11 mouse cellular contexts compared by ENCODE assay signal in the genomic region with DNA sequence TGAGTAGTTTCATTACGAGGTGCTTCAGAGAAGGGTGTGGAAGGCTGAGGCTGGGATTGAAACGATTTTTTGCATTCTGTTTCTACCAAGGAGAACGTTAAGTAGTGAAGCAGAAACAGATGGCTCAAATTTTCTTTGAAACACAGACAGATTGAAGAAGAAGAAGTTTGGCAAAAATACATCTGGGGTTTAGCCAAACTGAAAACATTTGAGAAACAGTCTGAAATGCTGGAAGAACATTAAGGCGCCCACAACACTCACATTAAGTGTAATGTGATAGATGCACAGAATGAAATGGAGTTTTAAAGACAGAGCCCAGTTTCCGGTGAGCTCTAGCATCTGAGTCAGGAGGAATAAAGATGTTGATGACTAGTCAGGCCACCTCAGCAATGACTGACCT.
DNase-seq lines count a peak whose midpoint lies in the region.
"Had no signal": no experiment of that assay in that cellular context is flagged by ENCODE, and none has a peak within 500 bp of the region (broad histone marks: within the 10 kb centered on the region; RNA-seq: fewer than 3 reads in every experiment).

No protein-coding gene starts in this region.

- DNase-seq in frontal cortex, postnatal 36 days (ENCODE audit: low spot score in 2 of 2): peak; percentile 9 to 49
- DNase-seq in frontal cortex, postnatal 10 days (ENCODE audit: low spot score in 2 of 2): no peak
- peak; percentile 24 for DNase-seq in right cerebral cortex, adult 18-20 months
- no peak for DNase-seq in right cerebral cortex, postnatal 14 days
- DNase-seq in layer of hippocampus, adult 9-10 months (ENCODE audit: low spot score): peak; percentile 48
- no peak for DNase-seq in MN1 (ENCODE audit: low spot score)
- DNase-seq in cerebellum, postnatal 14 days: no peak
- DNase-seq in yolk sac, embryonic 10.5 days (ENCODE audit: low spot score): no peak
- DNase-seq: adrenal gland, postnatal 36 days; cerebellum, adult 11 months; gastrocnemius, postnatal 36 days had no signal

Comparison
In these comparisons a context has a peak if more than half of its experiments do, and no peak if none do; other contexts are left out.
1. DNase-seq: peak in frontal cortex, postnatal 36 days (2 of 2), right cerebral cortex, adult 18-20 months (single experiment) and layer of hippocampus, adult 9-10 months (single experiment); none in frontal cortex, postnatal 10 days (0 of 2), right cerebral cortex, postnatal 14 days (single experiment), MN1 (single experiment), cerebellum, postnatal 14 days (0 of 2) and yolk sac, embryonic 10.5 days (single experiment).